Mouse (Mus musculus): ENCODE measurements at regions not wholly inside any gene's neighbourhood (a gene's known extent, or its start where the extent isn't known, plus 50 kb on each side); places are given as distances from the start of the nearest gene placed in this dataset.

GRCm38 (mm10) chr1:187446511-187446910 lies 162.1 kb upstream of the Esrrg start:
- no peaks in the 10 kb centered on the region for H3K9me3 ChIP-seq (replicated peaks; ENCODE audit: insufficient read depth, low read length)

DNA sequence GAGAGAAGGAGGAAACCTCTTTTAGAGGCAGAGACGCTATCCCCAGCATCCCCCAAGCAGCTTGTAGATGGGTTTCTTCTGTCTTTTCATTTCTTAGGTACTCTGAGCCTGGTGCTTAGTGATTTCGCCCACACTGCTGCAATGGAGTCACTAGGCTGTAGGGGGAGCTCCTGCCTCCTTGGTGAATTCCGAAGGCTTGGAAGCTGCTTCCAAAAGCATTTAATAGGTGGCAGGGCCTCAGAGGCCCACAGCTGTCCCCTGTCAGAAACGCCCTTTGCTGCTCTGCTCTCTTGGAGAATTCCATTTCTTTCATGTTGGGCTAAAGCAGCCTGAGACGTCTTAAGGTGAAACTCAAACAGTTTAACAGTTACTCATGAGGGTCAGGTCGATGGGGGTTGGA lies 160.4 kb upstream of the Esrrg start:
- TF ChIP-seq SIN3A (IDR thresholded peaks at IDR 0.05; ENCODE audit: low read length) (no peak), RCOR1 (IDR thresholded peaks at IDR 0.05; ENCODE audit: low read depth, low read length) (no peak), MYC (IDR thresholded peaks at IDR 0.05; ENCODE audit: low read depth, low read length) (no peak), ZNF384 (IDR thresholded peaks at IDR 0.05; ENCODE audit: low read depth, low read length) (no peak), MYB (IDR thresholded peaks at IDR 0.05; ENCODE audit: low read depth, low read length) (no peak), UBTF (IDR thresholded peaks at IDR 0.05; ENCODE audit: borderline replicate concordance, insufficient read depth, low read depth, low read length) (no peak), ZMIZ1 (IDR thresholded peaks at IDR 0.05; ENCODE audit: low read depth, low read length) (no peak), E2F4 (IDR thresholded peaks at IDR 0.05; ENCODE audit: borderline replicate concordance, low read depth, low read length) (no peak), RAD21 (IDR thresholded peaks at IDR 0.05; ENCODE audit: low read depth, low read length) (peak; percentile 24), ETS1 (IDR thresholded peaks at IDR 0.05; ENCODE audit: low read depth, low read length) (no peak), NRF1 (IDR thresholded peaks at IDR 0.05; ENCODE audit: insufficient read depth, low read depth, low read length, poor library complexity, severe bottlenecking) (no peak), MAFK (IDR thresholded peaks at IDR 0.05; ENCODE audit: borderline replicate concordance, low read depth, low read length) (no peak), JUND (IDR thresholded peaks at IDR 0.05; ENCODE audit: low read depth, low read length) (no peak), CHD2 (IDR thresholded peaks at IDR 0.05; ENCODE audit: low read length) (no peak), KAT2A (conservative IDR thresholded peaks at IDR 0.05; ENCODE audit: low read depth, low read length) (no peak), CTCF (IDR thresholded peaks at IDR 0.05 in 2 of 3, conservative IDR thresholded peaks at IDR 0.05 in 1 of 3; ENCODE audit: control insufficient read depth in 1 of 3, insufficient read depth in 1 of 3, low read depth in 2 of 3, low read length in 3 of 3, poor library complexity in 1 of 3, severe bottlenecking in 1 of 3) (peak in 2 of 3 experiments; percentile 33 to 38; a peak in 3 of 6 replicates), SMC3 (IDR thresholded peaks at IDR 0.05; ENCODE audit: low read depth, low read length) (0 out of 2 replicates have a peak, but pooled peaks have one; percentile 24), POLR2AphosphoS2 (IDR thresholded peaks at IDR 0.05; ENCODE audit: low read length) (no peak), MAZ (IDR thresholded peaks at IDR 0.05; ENCODE audit: low read depth, low read length) (no peak)
- Histone ChIP-seq H3K9me3 (replicated peaks; ENCODE audit: insufficient read depth, low read length) (no peaks in the 10 kb centered on the region), H3K4me3 (ENCODE audit: control insufficient read depth in 1 of 2, insufficient read depth in 1 of 2, low read depth in 2 of 2, low read length in 2 of 2) (no peak overlapping the region), H3K4me1 (ENCODE audit: control insufficient read depth in 1 of 2, insufficient read depth in 2 of 2, low read length in 2 of 2) (no peaks in the 10 kb centered on the region), H3K27me3 (ENCODE audit: control insufficient read depth in 1 of 2, insufficient read depth in 2 of 2, low read length in 2 of 2) (no peaks in the 10 kb centered on the region), H3K27ac (ENCODE audit: control insufficient read depth, low read depth, low read length) (no peak overlapping the region), H3K36me3 (ENCODE audit: control insufficient read depth in 1 of 2, insufficient read depth in 2 of 2, low read length in 2 of 2) (no peaks in the 10 kb centered on the region), H3K79me2 (ENCODE audit: control insufficient read depth, insufficient read depth, low read length, poor library complexity) (no peaks in the 10 kb centered on the region), H3K9ac (ENCODE audit: control insufficient read depth, low read depth, low read length, poor library complexity, severe bottlenecking) (no peak overlapping the region)
- peak; percentile 8 for DNase-seq (ENCODE audit: low read depth, low spot score)

More at GRCm38 (mm10) chr1:187446511-187446910, 162.1 kb upstream of the Esrrg start:
- no peaks in the 10 kb centered on the region for H3K79me2 ChIP-seq (ENCODE audit: control insufficient read depth, insufficient read depth, low read length, poor library complexity)
- H3K4me1 ChIP-seq (ENCODE audit: control insufficient read depth in 1 of 2, insufficient read depth in 2 of 2, low read length in 2 of 2): no peaks in the 10 kb centered on the region
- H3K9ac ChIP-seq (ENCODE audit: control insufficient read depth, low read depth, low read length, poor library complexity, severe bottlenecking): no peak overlapping the region
- TF ChIP-seq RCOR1 (IDR thresholded peaks at IDR 0.05; ENCODE audit: low read depth, low read length) (no peak), CHD1 (IDR thresholded peaks at IDR 0.05; ENCODE audit: low read depth, low read length) (no peak), GATA1 (IDR thresholded peaks at IDR 0.05; ENCODE audit: low read depth, low read length) (no peak), MAZ (IDR thresholded peaks at IDR 0.05; ENCODE audit: low read depth, low read length) (no peak), ZNF384 (IDR thresholded peaks at IDR 0.05; ENCODE audit: low read depth, low read length) (no peak), MAX (IDR thresholded peaks at IDR 0.05; ENCODE audit: low read length) (no peak), MYC (IDR thresholded peaks at IDR 0.05; ENCODE audit: low read depth, low read length) (no peak), SIN3A (IDR thresholded peaks at IDR 0.05; ENCODE audit: low read length) (no peak), KAT2A (conservative IDR thresholded peaks at IDR 0.05; ENCODE audit: low read depth, low read length) (no peak), ETS1 (IDR thresholded peaks at IDR 0.05; ENCODE audit: low read depth, low read length) (no peak), POLR2AphosphoS5 (IDR thresholded peaks at IDR 0.05; ENCODE audit: borderline replicate concordance, low read depth, low read length) (no peak)
- DNase-seq (ENCODE audit: low read depth, low spot score): no peak
- no peak overlapping the region for H3K27ac ChIP-seq (ENCODE audit: control insufficient read depth, low read depth, low read length)
- H3K4me3 ChIP-seq (ENCODE audit: control insufficient read depth in 1 of 2, insufficient read depth in 1 of 2, low read depth in 2 of 2, low read length in 2 of 2): no peak overlapping the region
- no peaks in the 10 kb centered on the region for H3K36me3 ChIP-seq (ENCODE audit: control insufficient read depth in 1 of 2, insufficient read depth in 2 of 2, low read length in 2 of 2)
- no peaks in the 10 kb centered on the region for H3K27me3 ChIP-seq (ENCODE audit: control insufficient read depth in 1 of 2, insufficient read depth in 2 of 2, low read length in 2 of 2)
